Mouse (Mus musculus) lung, adult 2 months (tissue): Measurements from ENCODE around the gene Kdm4d.

Source experiments
- CTCF ChIP-seq: fragments of 200-500 bp; IDR thresholded peaks from 2 replicates; pipeline ENCODE4 v1.5.1; 2011; ENCODE audit warnings: mild to moderate bottlenecking, low read length, control low read depth; ENCODE audit not compliant: insufficient read depth
- POLR2A ChIP-seq: fragments of 200-500 bp; IDR thresholded peaks from 2 replicates; pipeline ENCODE4 v1.6.1; 2011; ENCODE audit warnings: low read depth, mild to moderate bottlenecking, control low read depth, low read length, borderline replicate concordance; ENCODE audit errors: extremely low read depth

GRCm38 (mm10) chr9:14534833-14535456 is 34.7 kb upstream of the Kdm4d start:
- no peak for TF ChIP-seq POLR2A
- TF ChIP-seq CTCF = no peak
